Mouse (Mus musculus) liver, embryonic 14 days (tissue): Measurements from ENCODE around the gene Dhx8. TPM values are rescaled to one million over a fixed set of nuclear protein-coding genes. Genes with fewer than 3 reads are reported as not detected.

Experiments used
- polyA plus RNA-seq: library from polyadenylated mRNA; depleted of rRNA; stranded (reverse); fragments of >200 nt; gene quantifications from 2 replicates; pipeline ENCODE4 v1.2.3, GENCODE M21; 2012; rRNA removed

The Dhx8 gene
- polyA plus RNA-seq = 8.7 and 10.0 TPM in 2 replicates

DNA sequence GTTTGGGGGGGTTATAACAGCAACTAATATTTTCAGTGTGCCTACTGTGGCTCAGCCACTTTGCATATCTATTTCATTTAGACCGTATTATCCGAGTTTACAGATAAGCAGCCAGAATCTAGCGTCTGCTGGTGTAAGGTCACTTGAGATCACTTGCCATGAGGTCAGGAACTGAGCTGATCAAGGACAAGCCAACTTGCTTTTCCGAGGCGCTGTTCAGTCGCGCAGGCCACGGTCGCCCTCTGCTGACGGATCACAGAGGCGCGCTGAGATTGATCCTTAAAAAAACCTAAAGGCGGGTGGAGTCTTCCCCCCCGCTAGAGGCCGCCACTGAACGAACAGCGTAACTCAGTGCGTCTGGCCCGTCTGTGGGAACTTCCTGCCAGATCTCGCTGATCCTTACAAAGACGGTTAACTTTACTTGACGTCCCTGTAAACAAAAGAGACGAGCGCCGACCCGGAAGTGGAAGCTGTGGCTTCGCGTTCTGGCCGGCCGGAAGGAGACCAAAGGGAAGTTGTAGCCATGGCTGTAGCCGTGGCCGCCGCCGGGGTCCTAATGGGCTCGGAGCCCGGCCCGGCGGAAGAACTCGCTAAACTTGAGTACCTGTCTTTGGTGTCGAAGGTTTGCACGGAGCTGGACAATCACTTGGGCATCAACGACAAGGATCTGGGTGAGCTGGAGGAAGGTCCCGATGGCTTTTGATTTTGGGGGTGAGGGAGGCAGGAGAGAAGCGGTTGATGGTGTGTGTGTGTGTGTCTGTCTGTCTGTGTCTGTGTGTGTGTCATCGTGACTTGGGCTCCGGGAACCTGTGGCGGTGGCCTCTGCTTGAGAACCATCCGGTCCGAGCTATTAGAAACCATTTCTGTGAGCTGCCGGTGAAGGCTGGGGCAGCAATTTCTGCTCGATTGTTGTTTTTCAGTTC, at the start of gene Dhx8:
Dhx8 (plus strand) TSS at position 402 of the 923 bp plus-strand sequence.

DNA sequence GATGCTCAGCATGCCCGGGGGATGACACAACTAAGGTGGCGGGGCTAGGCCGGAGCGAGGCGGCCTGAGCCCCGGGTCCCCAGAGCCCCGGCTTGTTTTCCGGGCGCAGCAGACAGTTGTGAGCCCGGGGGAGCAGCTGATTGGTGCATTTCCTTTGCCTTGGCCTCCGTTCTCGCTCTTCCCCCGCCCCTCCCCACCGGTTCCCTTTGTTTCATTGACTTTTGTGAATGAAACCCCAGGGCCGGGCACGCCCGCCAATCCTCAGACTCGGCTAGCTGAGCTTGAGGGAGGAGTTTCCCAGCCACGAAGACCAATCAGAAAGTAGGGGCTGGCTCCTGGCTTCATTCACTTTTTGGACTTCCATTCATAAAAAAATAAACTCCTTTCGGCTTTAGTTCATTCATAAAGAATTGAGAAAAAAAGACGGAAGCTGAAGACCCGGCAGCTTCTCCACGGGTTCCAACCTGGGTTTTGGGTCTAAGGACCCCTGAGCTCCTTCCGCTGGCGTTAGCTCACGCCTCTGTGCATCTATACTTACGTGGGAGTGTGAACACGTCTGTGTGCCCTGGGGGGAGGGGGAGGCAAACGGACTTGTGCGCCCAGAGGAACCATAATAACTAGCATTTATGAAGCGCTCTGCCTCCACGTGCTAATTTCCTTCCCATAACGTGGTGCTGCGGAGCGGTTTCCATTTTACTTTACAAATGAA, 52.6 kb downstream of the Dhx8 start, which contains the start of gene Etv4:
Etv4 (minus strand) TSS at position 229 of the 709 bp plus-strand sequence.

Other genes with a start within 250 kb of the Dhx8 start
- gene Brca1, start 181.0 kb upstream of the Dhx8 start, polyA plus RNA-seq = 9.0 and 10.8 TPM in 2 replicates
- gene Nbr1, start 180.8 kb upstream of the Dhx8 start, polyA plus RNA-seq = 24.0 and 27.6 TPM in 2 replicates
- gene Tmem106a, start 150.7 kb upstream of the Dhx8 start, polyA plus RNA-seq = 4.8 and 7.8 TPM in 2 replicates
- not detected in 2 replicates for gene Gm11634, start 133.7 kb upstream of the Dhx8 start, polyA plus RNA-seq
- 4.7 and 5.6 TPM in 2 replicates for gene Rdm1, start 105.7 kb upstream of the Dhx8 start, polyA plus RNA-seq
- gene Arl4d, start 67.4 kb upstream of the Dhx8 start, polyA plus RNA-seq = 0.89 and 1.2 TPM in 2 replicates
- gene Etv4, start 52.5 kb downstream of the Dhx8 start, polyA plus RNA-seq = 0.37 and 0.40 TPM in 2 replicates
- gene Meox1, start 161.5 kb downstream of the Dhx8 start, polyA plus RNA-seq = 0.33 and 0.66 TPM in 2 replicates
- 0.07 and 0.09 TPM in 2 replicates for gene Sost, start 234.1 kb downstream of the Dhx8 start, polyA plus RNA-seq